Mouse (Mus musculus) E14TG2a.4 (cell line): ENCODE measurements at regions not wholly inside any gene's neighbourhood (a gene's known extent, or its start where the extent isn't known, plus 50 kb on each side); places are given as distances from the start of the nearest gene placed in this dataset.

Source experiments
- CTCF ChIP-seq: conservative IDR thresholded peaks from 2 replicates; pipeline ENCODE4 v1.5.1; 2014; ENCODE audit warnings: low read length
- NANOG ChIP-seq: IDR thresholded peaks from 2 replicates; pipeline ENCODE4 v1.6.1; 2014; ENCODE audit warnings: borderline replicate concordance, low read length, mixed read lengths

DNA sequence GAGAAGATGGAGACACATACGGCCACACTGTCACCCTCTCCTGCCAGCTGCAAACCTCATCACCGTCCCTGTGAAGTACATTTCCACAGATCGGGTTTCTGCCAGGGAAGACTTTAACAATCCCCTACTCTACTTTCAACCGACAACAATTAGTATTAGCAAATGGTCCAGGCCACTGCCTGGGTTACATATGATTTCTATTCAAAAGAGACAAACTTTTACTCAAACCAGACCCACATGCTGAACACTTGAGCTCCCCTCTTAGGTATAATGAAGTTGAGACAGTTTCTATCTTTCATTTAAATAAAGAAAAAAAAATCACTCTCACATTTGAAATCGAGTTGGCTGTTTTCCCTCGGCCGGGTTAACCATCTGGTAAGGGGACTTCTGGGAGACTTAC is 63.4 kb upstream of the Cep162 start:
- TF ChIP-seq CTCF (no peak), NANOG (no peak)
